Mouse (Mus musculus) forebrain, embryonic 12.5 days (tissue): ENCODE data around the gene Gm21773. TPM values are rescaled to one million over a fixed set of nuclear protein-coding genes. Genes with fewer than 3 reads are reported as not detected.
"Not testable (repeated sequence)": the region's sequence is repeated elsewhere in the genome, so short reads cannot be mapped to it uniquely, and the experiment has no call there.

ENCODE experiments used
- ATAC-seq: fragments of 200-750 bp; cut with Nextera tagmentation; 2 replicates; pipeline ENCODE4 v1.8.0; 2017; ENCODE audit warnings: moderate TSS enrichment; ENCODE audit not compliant: low FRiP score
- H3K27ac ChIP-seq: fragments of 300-500 bp; sonication (generic); 2 replicates; pipeline ENCODE4 v1.5.1; 2016; ENCODE audit warnings: mild to moderate bottlenecking
- H3K27me3 ChIP-seq: fragments of 300-500 bp; sonication (generic); 2 replicates; pipeline ENCODE4 v1.6.1; 2016; ENCODE audit warnings: mild to moderate bottlenecking
- H3K36me3 ChIP-seq: fragments of 300-500 bp; sonication (generic); replicated peaks from 2 replicates; pipeline ENCODE4 v1.6.1; 2016; ENCODE audit warnings: mild to moderate bottlenecking
- H3K4me1 ChIP-seq: fragments of 300-500 bp; sonication (generic); 2 replicates; pipeline ENCODE4 v1.6.1; 2016
- H3K4me2 ChIP-seq: fragments of 300-500 bp; sonication (generic); 2 replicates; pipeline ENCODE4 v1.6.1; 2016; ENCODE audit warnings: mild to moderate bottlenecking, moderate library complexity
- H3K4me3 ChIP-seq: fragments of 300-500 bp; sonication (generic); replicated peaks from 2 replicates; pipeline ENCODE4 v1.5.1; 2016; ENCODE audit warnings: mild to moderate bottlenecking
- H3K9ac ChIP-seq: fragments of 300-500 bp; sonication (generic); 2 replicates; pipeline ENCODE4 v1.6.1; 2016; ENCODE audit warnings: mild to moderate bottlenecking
- H3K9me3 ChIP-seq: fragments of 300-500 bp; sonication (generic); 2 replicates; pipeline ENCODE4 v1.6.1; 2016
- WGBS: fragments of 180-500 bp; shearing (Covaris S2); methylation state at CpG from one replicate; pipeline ENCODE4 v1.1.7; 2016; 5-methylcytosine and 5-hydroxymethylcytosine counted together
- polyA plus RNA-seq: library from polyadenylated mRNA; unstranded; fragments of >200 nt; fragmentation: Nextera tagmentation; extraction: Ambion mirVana; gene quantifications from 2 replicates; pipeline ENCODE4 v1.2.1, GENCODE M21; 2016

Gm21773 gene
- polyA plus RNA-seq: not detected in 2 replicates

GRCm38 (mm10) chrY:25309260-25309659 is at the start of gene Gm21773:
TSS of gene Gm21773 (minus strand) at chrY:25309360.
- H3K4me3 ChIP-seq, H3K4me2 ChIP-seq, H3K27me3 ChIP-seq, H3K9ac ChIP-seq, H3K36me3 ChIP-seq, H3K27ac ChIP-seq, H3K9me3 ChIP-seq, H3K4me1 ChIP-seq, ATAC-seq: not testable (repeated sequence)
- no CpG with 5 or more reads among the region's 2 CpGs for WGBS
